Mouse (Mus musculus) myocyte (in vitro differentiated cells): ENCODE results near the gene Os9. TPM values are rescaled to one million over a fixed set of nuclear protein-coding genes. Genes with fewer than 3 reads are reported as not detected.
A peak's percentile ranks its signal among the peaks of the same experiment; 100 is the strongest.

Experiments used
- H3K27me3 ChIP-seq: one replicate; pipeline ENCODE4 v1.6.1; 2011; ENCODE audit not compliant: control insufficient read depth, insufficient read depth, insufficient read length
- H3K36me3 ChIP-seq: one replicate; pipeline ENCODE4 v1.6.1; 2011; ENCODE audit not compliant: control insufficient read depth, insufficient read depth
- H3K4me2 ChIP-seq: one replicate; pipeline ENCODE4 v1.6.1; 2011; ENCODE audit warnings: low read depth, control low read depth
- H3K4me3 ChIP-seq: one replicate; pipeline ENCODE4 v1.5.1; 2011; ENCODE audit warnings: mild to moderate bottlenecking, control low read depth, moderate library complexity
- H3K79me2 ChIP-seq: one replicate; pipeline ENCODE4 v1.6.1; 2011; ENCODE audit not compliant: control insufficient read depth, insufficient read depth
- H3ac ChIP-seq: one replicate; pipeline ENCODE4 v1.6.1; 2011; ENCODE audit not compliant: control insufficient read depth, insufficient read length
- CEBPB ChIP-seq: IDR thresholded peaks from 2 replicates; pipeline ENCODE4 v1.6.1; 2011; ENCODE audit warnings: mild to moderate bottlenecking, moderate library complexity; ENCODE audit not compliant: poor library complexity, insufficient read depth, severe bottlenecking
- E2F4 ChIP-seq: IDR thresholded peaks from one replicate; pipeline ENCODE4 v1.6.1; 2011; ENCODE audit warnings: mild to moderate bottlenecking, control low read depth, moderate library complexity; ENCODE audit not compliant: insufficient read depth
- MAX ChIP-seq: IDR thresholded peaks from one replicate; pipeline ENCODE4 v1.6.1; 2011; ENCODE audit warnings: low read depth, mild to moderate bottlenecking, control low read depth
- MYOD1 ChIP-seq, 3 experiments: IDR thresholded peaks; one replicate each; pipeline ENCODE4 v1.6.1; 2011; ENCODE audit warnings: control low read depth in 2 of 3, low read depth in 2 of 3, mild to moderate bottlenecking in 2 of 3, moderate library complexity in 1 of 3; ENCODE audit not compliant: insufficient read length in 2 of 3, control insufficient read depth in 1 of 3
- MYOG ChIP-seq, 3 experiments: IDR thresholded peaks; one replicate each; pipeline ENCODE4 v1.6.1; 2011; ENCODE audit warnings: control low read depth in 2 of 3, low read depth in 2 of 3, mild to moderate bottlenecking in 2 of 3; ENCODE audit not compliant: insufficient read length in 2 of 3, control insufficient read depth in 1 of 3, insufficient read depth in 1 of 3
- POLR2A ChIP-seq: IDR thresholded peaks from one replicate; pipeline ENCODE4 v1.6.1; 2011; ENCODE audit warnings: low read depth, mild to moderate bottlenecking, control low read depth, moderate library complexity; ENCODE audit not compliant: insufficient read length
- POLR2AphosphoS2 ChIP-seq: IDR thresholded peaks from one replicate; pipeline ENCODE4 v1.6.1; 2011; ENCODE audit warnings: low read depth, control low read depth; ENCODE audit not compliant: insufficient read length
- REST ChIP-seq: IDR thresholded peaks from one replicate; pipeline ENCODE4 v1.6.1; 2011; ENCODE audit warnings: mild to moderate bottlenecking, control low read depth, moderate library complexity; ENCODE audit not compliant: insufficient read depth, insufficient read length
- SRF ChIP-seq: IDR thresholded peaks from one replicate; pipeline ENCODE4 v1.6.1; 2011; ENCODE audit warnings: low read depth; ENCODE audit not compliant: control insufficient read depth, insufficient read length
- TCF12 ChIP-seq: IDR thresholded peaks from one replicate; pipeline ENCODE4 v1.6.1; 2011; ENCODE audit warnings: mild to moderate bottlenecking, control low read depth; ENCODE audit not compliant: poor library complexity, insufficient read depth, severe bottlenecking
- TCF3 ChIP-seq: IDR thresholded peaks from one replicate; pipeline ENCODE4 v1.6.1; 2011; ENCODE audit warnings: low read depth, control low read depth; ENCODE audit not compliant: insufficient read length
- USF1 ChIP-seq: IDR thresholded peaks from one replicate; pipeline ENCODE4 v1.6.1; 2011; ENCODE audit warnings: low read depth, mild to moderate bottlenecking, control low read depth, moderate library complexity
- polyA plus RNA-seq: library from polyadenylated mRNA; unstranded; fragments of >200 nt; fragmentation: generic; extraction: Trizol; gene quantifications from one replicate; pipeline ENCODE4 v1.2.1, GENCODE M21; 2012; ENCODE audit warnings: missing spikeins

The Os9 gene
- polyA plus RNA-seq, 1 experiment = 67.2 TPM

- no peak overlapping the region for H3ac ChIP-seq
- no peak overlapping the region for H3K4me3 ChIP-seq
- H3K27me3 ChIP-seq = no peaks in the 10 kb centered on the region
- peak overlapping the region; percentile 5 for H3K4me2 ChIP-seq
- no peaks in the 10 kb centered on the region for H3K79me2 ChIP-seq
- H3K36me3 ChIP-seq = peaks cover 8% of the 10 kb centered on the region
- no peak for TF ChIP-seq E2F4
- no peak for TF ChIP-seq MYOG (IDR thresholded peaks at IDR 0.05; ENCODE audit: control insufficient read depth in 1 of 3, insufficient read depth in 1 of 3, insufficient read length in 2 of 3, low read depth in 2 of 3)
- no peak for TF ChIP-seq REST
- no peak for TF ChIP-seq TCF3
- TF ChIP-seq SRF = no peak
- TF ChIP-seq POLR2AphosphoS2 = no peak
- no peak for TF ChIP-seq MAX
- no peak for TF ChIP-seq CEBPB
- no peak for TF ChIP-seq POLR2A
These were observed 2.5 kb upstream of the Os9 start for GRCm38 (mm10) chr10:127123436-127123805.

GRCm38 (mm10) chr10:127122784-127123435 lies 2.0 kb upstream of the Os9 start:
- H3K27me3 ChIP-seq = no peaks in the 10 kb centered on the region
- no peak overlapping the region for H3ac ChIP-seq
- H3K79me2 ChIP-seq = no peaks in the 10 kb centered on the region
- H3K4me2 ChIP-seq = peak overlapping the region; percentile 5
- H3K36me3 ChIP-seq = peaks cover 12% of the 10 kb centered on the region
- H3K4me3 ChIP-seq = no peak overlapping the region
- TF ChIP-seq POLR2AphosphoS2 = no peak
- no peak for TF ChIP-seq MYOD1 (IDR thresholded peaks at IDR 0.05; ENCODE audit: control insufficient read depth in 1 of 3, insufficient read length in 2 of 3, low read depth in 2 of 3)
- no peak for TF ChIP-seq REST
- TF ChIP-seq MYOG (IDR thresholded peaks at IDR 0.05; ENCODE audit: control insufficient read depth in 1 of 3, insufficient read depth in 1 of 3, insufficient read length in 2 of 3, low read depth in 2 of 3) = no peak
- no peak for TF ChIP-seq MAX
- TF ChIP-seq CEBPB = no peak
- TF ChIP-seq USF1 = no peak
- no peak for TF ChIP-seq E2F4
- no peak for TF ChIP-seq POLR2A
- TF ChIP-seq TCF12 = no peak

- no peak overlapping the region for H3ac ChIP-seq
- peaks cover 12% of the 10 kb centered on the region for H3K36me3 ChIP-seq
- H3K79me2 ChIP-seq = no peaks in the 10 kb centered on the region
- no peak overlapping the region for H3K4me2 ChIP-seq
- H3K4me3 ChIP-seq = no peak overlapping the region
- no peak for TF ChIP-seq E2F4
- no peak for TF ChIP-seq TCF12
- TF ChIP-seq MYOD1 (IDR thresholded peaks at IDR 0.05; ENCODE audit: control insufficient read depth in 1 of 3, insufficient read length in 2 of 3, low read depth in 2 of 3) = no peak
- H3K27me3 ChIP-seq = no peaks in the 10 kb centered on the region
These were observed 1.1 kb upstream of the Os9 start for GRCm38 (mm10) chr10:127122018-127122417.

- Histone ChIP-seq H3K4me2 (peak overlapping the region; percentile 89), H3K27me3 (no peaks in the 10 kb centered on the region), H3K79me2 (no peaks in the 10 kb centered on the region), H3K4me3 (peak overlapping the region; percentile 79), H3K36me3 (peaks cover 12% of the 10 kb centered on the region), H3ac (peak overlapping the region; percentile 4)
- TF ChIP-seq SRF (no peak), POLR2A (no peak), TCF3 (no peak), POLR2AphosphoS2 (no peak), TCF12 (no peak), MAX (no peak), USF1 (no peak), MYOD1 (IDR thresholded peaks at IDR 0.05; ENCODE audit: control insufficient read depth in 1 of 3, insufficient read length in 2 of 3, low read depth in 2 of 3) (no peak), MYOG (IDR thresholded peaks at IDR 0.05; ENCODE audit: control insufficient read depth in 1 of 3, insufficient read depth in 1 of 3, insufficient read length in 2 of 3, low read depth in 2 of 3) (no peak), CEBPB (no peak), E2F4 (no peak), REST (no peak)
These were observed 448 bp downstream of the Os9 start for GRCm38 (mm10) chr10:127120301-127121065.

- H3ac ChIP-seq = no peak overlapping the region
- TF ChIP-seq REST (no peak), CEBPB (no peak), MYOG (IDR thresholded peaks at IDR 0.05; ENCODE audit: control insufficient read depth in 1 of 3, insufficient read depth in 1 of 3, insufficient read length in 2 of 3, low read depth in 2 of 3) (no peak), USF1 (no peak), TCF12 (no peak), POLR2A (no peak), E2F4 (no peak), MYOD1 (IDR thresholded peaks at IDR 0.05; ENCODE audit: control insufficient read depth in 1 of 3, insufficient read length in 2 of 3, low read depth in 2 of 3) (no peak), POLR2AphosphoS2 (no peak), TCF3 (no peak), MAX (no peak), SRF (no peak)
- peaks cover 12% of the 10 kb centered on the region for H3K36me3 ChIP-seq
- H3K27me3 ChIP-seq = no peaks in the 10 kb centered on the region
- no peaks in the 10 kb centered on the region for H3K79me2 ChIP-seq
- peak overlapping the region; percentile 79 for H3K4me3 ChIP-seq
- H3K4me2 ChIP-seq = no peak overlapping the region
These were observed 1.7 kb downstream of the Os9 start for GRCm38 (mm10) chr10:127119229-127119628.
